Mouse (Mus musculus) megakaryocyte, embryonic 14.5 days (primary cell): ENCODE measurements at regions not wholly inside any gene's neighbourhood (a gene's known extent, or its start where the extent isn't known, plus 50 kb on each side); places are given as distances from the start of the nearest gene placed in this dataset.
A peak's percentile ranks its signal among the peaks of the same experiment; 100 is the strongest.

Source experiments
- H3K27me3 ChIP-seq: replicated peaks from 2 replicates; pipeline ENCODE3; 2012; ENCODE audit warnings: inconsistent platforms
- H3K36me3 ChIP-seq: replicated peaks from 2 replicates; pipeline ENCODE3; 2012; ENCODE audit warnings: low read length, inconsistent platforms, mixed read lengths
- H3K4me1 ChIP-seq: 2 replicates; pipeline ENCODE4 v1.6.1; 2012; ENCODE audit warnings: inconsistent platforms
- H3K4me3 ChIP-seq: replicated peaks from 2 replicates; pipeline ENCODE3; 2012; ENCODE audit warnings: moderate library complexity, mild to moderate bottlenecking, inconsistent platforms
- H3K9me3 ChIP-seq: 2 replicates; pipeline ENCODE4 v1.6.1; 2012; ENCODE audit warnings: inconsistent platforms
- FLI1 ChIP-seq: IDR thresholded peaks from 2 replicates; pipeline ENCODE4 v1.6.1; 2012; ENCODE audit warnings: low read length, inconsistent platforms, mixed read lengths
- GATA1 ChIP-seq: IDR thresholded peaks from 3 replicates; pipeline ENCODE4 v1.6.1; 2012; ENCODE audit warnings: mixed read lengths, low read length, inconsistent platforms, borderline replicate concordance

GRCm38 (mm10) chr5:111887281-111887680, 153.6 kb downstream of the Gm26897 start:
- no peaks in the 10 kb centered on the region for H3K9me3 ChIP-seq

GRCm38 (mm10) chr5:111890800-111891199, 157.1 kb downstream of the Gm26897 start:
- Histone ChIP-seq H3K36me3 (no peaks in the 10 kb centered on the region), H3K9me3 (no peaks in the 10 kb centered on the region), H3K4me3 (no peak overlapping the region), H3K4me1 (no peaks in the 10 kb centered on the region; the same call in 1 of the 2 replicates), H3K27me3 (peaks cover 17% of the 10 kb centered on the region)
- no peak for TF ChIP-seq GATA1

More at GRCm38 (mm10) chr5:111887281-111887680, 153.6 kb downstream of the Gm26897 start:
- Histone ChIP-seq H3K4me3 (no peak overlapping the region), H3K4me1 (no peaks in the 10 kb centered on the region; the same call in 1 of the 2 replicates), H3K36me3 (no peaks in the 10 kb centered on the region), H3K27me3 (peaks cover 9% of the 10 kb centered on the region)
- TF ChIP-seq FLI1 (no peak), GATA1 (no peak)

DNA sequence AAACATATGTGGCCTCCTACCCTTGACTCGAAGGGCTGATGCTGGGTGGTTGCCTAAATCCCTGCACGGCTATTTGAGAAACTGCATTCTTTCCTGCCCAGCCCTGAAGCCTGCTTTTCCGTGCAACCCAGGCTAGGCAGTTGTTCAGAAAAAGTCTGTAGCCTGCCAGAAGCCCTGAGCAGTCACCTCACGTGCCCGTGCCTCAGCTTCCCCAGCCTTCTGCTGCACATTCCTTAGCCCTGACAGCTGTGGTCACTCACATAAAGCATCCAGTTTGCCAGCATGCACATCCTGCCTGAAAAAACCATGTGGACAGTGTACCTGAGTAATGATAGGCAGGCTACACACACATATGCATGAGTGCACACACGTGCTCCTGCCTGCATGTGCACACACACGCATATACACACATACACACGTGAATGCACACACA, 157.6 kb downstream of the Gm26897 start:
- Histone ChIP-seq H3K4me3 (peak overlapping the region; percentile 71), H3K36me3 (no peaks in the 10 kb centered on the region), H3K9me3 (no peaks in the 10 kb centered on the region), H3K4me1 (no peaks in the 10 kb centered on the region; the same call in 1 of the 2 replicates), H3K27me3 (peaks cover 18% of the 10 kb centered on the region)
- no peak for TF ChIP-seq GATA1
- TF ChIP-seq FLI1 = no peak

GRCm38 (mm10) chr5:111892956-111893355, 159.2 kb downstream of the Gm26897 start:
- no peaks in the 10 kb centered on the region for H3K36me3 ChIP-seq
- no peak for TF ChIP-seq GATA1
- TF ChIP-seq FLI1 = no peak
- no peaks in the 10 kb centered on the region; the same call in 1 of the 2 replicates for H3K4me1 ChIP-seq
- H3K9me3 ChIP-seq = no peaks in the 10 kb centered on the region
- peaks cover 18% of the 10 kb centered on the region for H3K27me3 ChIP-seq
- H3K4me3 ChIP-seq = peak overlapping the region; percentile 19

DNA sequence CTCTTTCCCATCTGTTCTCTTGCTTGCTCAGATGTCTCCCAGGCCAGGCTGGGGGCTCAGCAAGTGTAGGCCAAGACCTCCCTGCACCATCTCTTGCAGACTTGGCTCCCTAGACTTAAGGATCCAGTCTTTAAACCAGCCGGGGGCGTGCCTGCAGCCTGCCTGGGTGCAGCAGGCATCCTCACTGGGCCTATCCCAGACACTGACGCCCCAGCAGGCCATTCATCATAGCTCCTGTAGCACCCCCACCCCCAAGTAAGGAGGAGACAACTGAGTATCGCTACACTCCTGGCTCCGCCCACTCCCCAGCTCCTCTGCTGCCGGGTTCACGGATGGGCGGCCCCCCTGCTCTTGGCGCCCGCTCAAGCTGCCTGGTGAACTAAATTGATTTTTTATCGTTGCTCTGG, 160.2 kb downstream of the Gm26897 start:
- no peaks in the 10 kb centered on the region; the same call in 1 of the 2 replicates for H3K4me1 ChIP-seq
- TF ChIP-seq GATA1 (no peak), FLI1 (no peak)
- no peaks in the 10 kb centered on the region for H3K36me3 ChIP-seq
- no peaks in the 10 kb centered on the region for H3K9me3 ChIP-seq
- peaks cover 18% of the 10 kb centered on the region for H3K27me3 ChIP-seq
- no peak overlapping the region for H3K4me3 ChIP-seq

- H3K36me3 ChIP-seq = no peaks in the 10 kb centered on the region
- peaks cover 11% of the 10 kb centered on the region for H3K27me3 ChIP-seq
- peaks cover 3% of the 10 kb centered on the region; the same call in 1 of the 2 replicates for H3K9me3 ChIP-seq
- no peak overlapping the region for H3K4me3 ChIP-seq
- no peak for TF ChIP-seq GATA1
- TF ChIP-seq FLI1 = no peak
- H3K4me1 ChIP-seq = no peaks in the 10 kb centered on the region
Observed at GRCm38 (mm10) chr5:111897568-111897967, 163.8 kb downstream of the Gm26897 start.

DNA sequence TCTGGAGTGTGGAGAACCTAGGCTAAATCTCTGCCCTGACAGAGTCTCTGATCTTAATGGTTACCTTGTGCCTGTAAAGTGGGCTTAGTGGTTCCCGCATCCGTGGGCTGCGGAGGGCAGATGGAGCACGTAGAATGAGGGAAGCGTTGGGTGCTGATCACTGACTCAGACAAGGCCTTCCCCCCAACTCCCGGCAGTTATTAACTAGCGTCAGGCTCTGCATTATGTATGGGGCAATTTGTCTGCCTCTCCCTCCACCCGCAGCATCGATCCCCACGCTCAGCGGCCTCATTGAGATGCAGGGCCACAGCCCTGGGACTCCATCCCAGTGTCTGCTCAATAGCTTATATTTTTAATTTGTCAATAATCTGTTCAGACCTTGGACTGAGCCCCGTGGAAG, 164.8 kb downstream of the Gm26897 start:
- peaks cover 3% of the 10 kb centered on the region; the same call in 1 of the 2 replicates for H3K9me3 ChIP-seq
- H3K27me3 ChIP-seq = peaks cover 7% of the 10 kb centered on the region
- H3K4me3 ChIP-seq = no peak overlapping the region
- TF ChIP-seq GATA1 = no peak
- TF ChIP-seq FLI1 = no peak
- H3K4me1 ChIP-seq = no peaks in the 10 kb centered on the region
- no peaks in the 10 kb centered on the region for H3K36me3 ChIP-seq

DNA sequence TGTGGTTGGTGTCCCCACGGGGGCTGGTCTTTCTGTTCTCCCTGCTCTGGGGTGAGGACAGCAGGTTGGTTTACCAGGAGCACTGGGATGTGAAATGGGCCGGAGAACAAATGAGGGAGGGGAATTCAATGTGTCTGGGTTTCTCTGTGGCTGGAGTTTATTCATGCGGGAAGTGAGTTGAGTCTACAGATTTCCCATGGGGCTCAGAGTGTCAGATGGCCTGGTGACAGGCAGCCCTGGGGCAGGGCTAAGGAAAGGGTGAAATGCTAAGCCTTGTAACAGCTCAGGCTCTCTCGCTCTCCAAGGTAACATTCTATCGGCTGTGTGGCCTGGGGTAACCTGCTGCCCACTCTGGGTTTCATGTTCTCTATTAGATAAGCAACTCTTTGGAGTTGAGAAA, 167.5 kb downstream of the Gm26897 start:
- peaks cover under 1% of the 10 kb centered on the region for H3K27me3 ChIP-seq
- no peaks in the 10 kb centered on the region for H3K36me3 ChIP-seq
- TF ChIP-seq FLI1 = no peak
- no peak for TF ChIP-seq GATA1
- H3K4me3 ChIP-seq = no peak overlapping the region
- H3K9me3 ChIP-seq = peaks cover 8% of the 10 kb centered on the region
- no peaks in the 10 kb centered on the region for H3K4me1 ChIP-seq

DNA sequence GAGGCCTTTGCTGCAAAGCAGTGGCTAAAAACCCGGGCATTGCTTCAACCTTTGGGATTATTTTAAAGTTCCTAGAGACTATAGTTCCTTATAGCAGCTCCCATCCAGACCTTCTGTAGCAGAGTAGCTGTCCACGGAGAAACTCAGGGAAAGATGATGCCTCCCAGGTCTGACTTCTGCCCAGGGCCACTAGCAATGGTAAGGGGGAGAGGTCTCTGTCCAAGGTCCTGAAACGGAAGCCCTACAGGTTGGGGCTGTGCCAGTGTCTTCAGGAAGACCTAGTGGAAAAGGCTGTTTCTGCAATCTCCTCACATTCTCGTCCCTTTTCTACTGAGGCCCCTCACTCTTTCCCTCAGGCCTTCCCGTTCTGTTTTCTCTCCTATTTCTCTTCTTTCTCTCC, 168.0 kb downstream of the Gm26897 start:
- Histone ChIP-seq H3K27me3 (no peaks in the 10 kb centered on the region), H3K36me3 (no peaks in the 10 kb centered on the region), H3K4me1 (no peaks in the 10 kb centered on the region), H3K4me3 (no peak overlapping the region), H3K9me3 (peaks cover 8% of the 10 kb centered on the region)
- TF ChIP-seq GATA1 = no peak
- TF ChIP-seq FLI1 = no peak

DNA sequence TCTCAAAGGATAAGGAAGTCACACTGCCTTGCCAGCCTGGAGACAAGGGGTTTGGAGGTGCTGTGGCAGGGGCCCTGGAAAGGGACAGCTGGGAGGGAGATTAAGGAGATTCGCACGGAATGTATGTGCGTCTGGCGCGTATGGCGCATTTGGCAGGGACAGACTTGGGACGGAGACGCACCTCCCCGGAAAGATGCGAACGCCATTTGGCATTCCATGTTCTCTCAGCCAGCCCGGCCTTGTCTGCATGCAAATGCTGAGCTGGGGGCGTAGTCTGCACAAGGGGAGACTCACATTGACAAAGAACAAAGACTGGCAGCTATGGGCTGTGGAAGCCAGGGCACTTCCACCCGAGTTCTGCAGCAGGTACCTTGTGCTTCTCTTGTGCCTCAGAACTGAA, 174.4 kb downstream of the Gm26897 start:
- peaks cover 4% of the 10 kb centered on the region; the same call in 1 of the 2 replicates for H3K9me3 ChIP-seq

DNA sequence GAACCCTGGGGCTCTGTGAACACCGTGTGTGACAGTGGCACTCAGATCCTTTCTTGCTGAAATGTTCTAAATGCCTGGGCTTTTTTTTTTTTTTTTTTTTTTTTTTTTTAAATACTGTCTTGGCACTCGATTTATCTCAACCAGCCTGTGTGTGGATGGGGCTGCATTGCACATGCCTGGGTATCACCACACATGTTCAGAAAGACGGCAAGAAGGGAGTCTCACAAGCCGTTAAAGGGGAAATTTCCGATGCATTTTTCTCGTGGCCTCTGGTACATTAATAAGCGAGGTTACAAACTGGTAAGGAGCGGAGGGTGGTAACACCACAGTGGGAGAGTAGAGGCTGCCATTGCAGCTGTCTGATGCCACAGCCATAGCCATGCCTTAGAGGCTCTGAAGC, 176.8 kb downstream of the Gm26897 start:
- H3K4me1 ChIP-seq = no peaks in the 10 kb centered on the region
- TF ChIP-seq GATA1 (no peak), FLI1 (no peak)
- H3K9me3 ChIP-seq = no peaks in the 10 kb centered on the region
- no peak overlapping the region for H3K4me3 ChIP-seq
- H3K27me3 ChIP-seq = no peaks in the 10 kb centered on the region
- H3K36me3 ChIP-seq = no peaks in the 10 kb centered on the region

More for the DNA sequence above, 174.4 kb downstream of the Gm26897 start:
- H3K4me3 ChIP-seq = no peak overlapping the region
- H3K4me1 ChIP-seq = no peaks in the 10 kb centered on the region
- H3K36me3 ChIP-seq = no peaks in the 10 kb centered on the region
- no peaks in the 10 kb centered on the region for H3K27me3 ChIP-seq
- TF ChIP-seq GATA1 = no peak
- no peak for TF ChIP-seq FLI1
